Mouse (Mus musculus): ENCODE results near the gene Pde5a. TPM values are rescaled to one million over a fixed set of nuclear protein-coding genes. Genes with fewer than 3 reads are reported as not detected.

Gene Pde5a
- polyA plus RNA-seq, 1 experiment, result 4.5 TPM

- Histone ChIP-seq H3K4me2 (ENCODE audit: low read depth) (no peak overlapping the region), H3K36me3 (ENCODE audit: control insufficient read depth, insufficient read depth) (no peaks in the 10 kb centered on the region)
- TF ChIP-seq TCF3 (IDR thresholded peaks at IDR 0.05; ENCODE audit: insufficient read length, low read depth) (no peak), USF1 (IDR thresholded peaks at IDR 0.05; ENCODE audit: low read depth) (no peak)
Measured at GRCm38 (mm10) chr3:122789544-122789943, 60.8 kb downstream of the Pde5a start.

GRCm38 (mm10) chr3:122800050-122800449, 71.3 kb downstream of the Pde5a start:
- Histone ChIP-seq H3ac (ENCODE audit: control insufficient read depth, insufficient read length) (no peak overlapping the region), H3K79me2 (ENCODE audit: control insufficient read depth, insufficient read depth) (no peaks in the 10 kb centered on the region), H3K27me3 (ENCODE audit: control insufficient read depth, insufficient read depth, insufficient read length) (no peaks in the 10 kb centered on the region), H3K4me3 (no peak overlapping the region), H3K36me3 (ENCODE audit: control insufficient read depth, insufficient read depth) (peaks cover 11% of the 10 kb centered on the region), H3K4me2 (ENCODE audit: low read depth) (no peak overlapping the region)
- TF ChIP-seq TCF12 (IDR thresholded peaks at IDR 0.05; ENCODE audit: insufficient read depth, poor library complexity, severe bottlenecking) (no peak), CEBPB (IDR thresholded peaks at IDR 0.05; ENCODE audit: insufficient read depth, poor library complexity, severe bottlenecking) (no peak), USF1 (IDR thresholded peaks at IDR 0.05; ENCODE audit: low read depth) (no peak), REST (IDR thresholded peaks at IDR 0.05; ENCODE audit: insufficient read depth, insufficient read length) (no peak), E2F4 (IDR thresholded peaks at IDR 0.05; ENCODE audit: insufficient read depth) (no peak), TCF3 (IDR thresholded peaks at IDR 0.05; ENCODE audit: insufficient read length, low read depth) (no peak), POLR2A (IDR thresholded peaks at IDR 0.05; ENCODE audit: insufficient read length, low read depth) (no peak), MYOD1 (IDR thresholded peaks at IDR 0.05; ENCODE audit: control insufficient read depth in 1 of 3, insufficient read length in 2 of 3, low read depth in 2 of 3) (no peak), POLR2AphosphoS2 (IDR thresholded peaks at IDR 0.05; ENCODE audit: insufficient read length, low read depth) (no peak), SRF (IDR thresholded peaks at IDR 0.05; ENCODE audit: control insufficient read depth, insufficient read length, low read depth) (no peak), MAX (IDR thresholded peaks at IDR 0.05; ENCODE audit: low read depth) (no peak), MYOG (IDR thresholded peaks at IDR 0.05; ENCODE audit: control insufficient read depth in 1 of 3, insufficient read depth in 1 of 3, insufficient read length in 2 of 3, low read depth in 2 of 3) (no peak)

More at GRCm38 (mm10) chr3:122789544-122789943, 60.8 kb downstream of the Pde5a start:
- Histone ChIP-seq H3K4me3 (no peak overlapping the region), H3K27me3 (ENCODE audit: control insufficient read depth, insufficient read depth, insufficient read length) (no peaks in the 10 kb centered on the region), H3K79me2 (ENCODE audit: control insufficient read depth, insufficient read depth) (no peaks in the 10 kb centered on the region), H3ac (ENCODE audit: control insufficient read depth, insufficient read length) (no peak overlapping the region)

GRCm38 (mm10) chr3:122800553-122801435, 72.0 kb downstream of the Pde5a start:
- Histone ChIP-seq H3ac (ENCODE audit: control insufficient read depth, insufficient read length) (no peak overlapping the region), H3K4me3 (no peak overlapping the region)
- no peak for TF ChIP-seq TCF12 (IDR thresholded peaks at IDR 0.05; ENCODE audit: insufficient read depth, poor library complexity, severe bottlenecking)
- no peak for TF ChIP-seq POLR2AphosphoS2 (IDR thresholded peaks at IDR 0.05; ENCODE audit: insufficient read length, low read depth)

GRCm38 (mm10) chr3:122801436-122802221, 72.9 kb downstream of the Pde5a start:
- H3ac ChIP-seq (ENCODE audit: control insufficient read depth, insufficient read length), result no peak overlapping the region
- H3K27me3 ChIP-seq (ENCODE audit: control insufficient read depth, insufficient read depth, insufficient read length), result no peaks in the 10 kb centered on the region
- no peak overlapping the region for H3K4me3 ChIP-seq
- H3K4me2 ChIP-seq (ENCODE audit: low read depth), result no peak overlapping the region
- TF ChIP-seq POLR2A (IDR thresholded peaks at IDR 0.05; ENCODE audit: insufficient read length, low read depth) (no peak), MYOG (IDR thresholded peaks at IDR 0.05; ENCODE audit: control insufficient read depth in 1 of 3, insufficient read depth in 1 of 3, insufficient read length in 2 of 3, low read depth in 2 of 3) (no peak), TCF12 (IDR thresholded peaks at IDR 0.05; ENCODE audit: insufficient read depth, poor library complexity, severe bottlenecking) (no peak), CEBPB (IDR thresholded peaks at IDR 0.05; ENCODE audit: insufficient read depth, poor library complexity, severe bottlenecking) (no peak), MAX (IDR thresholded peaks at IDR 0.05; ENCODE audit: low read depth) (no peak), REST (IDR thresholded peaks at IDR 0.05; ENCODE audit: insufficient read depth, insufficient read length) (no peak), E2F4 (IDR thresholded peaks at IDR 0.05; ENCODE audit: insufficient read depth) (no peak), SRF (IDR thresholded peaks at IDR 0.05; ENCODE audit: control insufficient read depth, insufficient read length, low read depth) (no peak), MYOD1 (IDR thresholded peaks at IDR 0.05; ENCODE audit: control insufficient read depth in 1 of 3, insufficient read length in 2 of 3, low read depth in 2 of 3) (no peak), POLR2AphosphoS2 (IDR thresholded peaks at IDR 0.05; ENCODE audit: insufficient read length, low read depth) (no peak)
- peaks cover 8% of the 10 kb centered on the region for H3K36me3 ChIP-seq (ENCODE audit: control insufficient read depth, insufficient read depth)
- H3K79me2 ChIP-seq (ENCODE audit: control insufficient read depth, insufficient read depth), result no peaks in the 10 kb centered on the region

More at GRCm38 (mm10) chr3:122800553-122801435, 72.0 kb downstream of the Pde5a start:
- Histone ChIP-seq H3K36me3 (ENCODE audit: control insufficient read depth, insufficient read depth) (peaks cover 8% of the 10 kb centered on the region), H3K79me2 (ENCODE audit: control insufficient read depth, insufficient read depth) (no peaks in the 10 kb centered on the region), H3K4me2 (ENCODE audit: low read depth) (no peak overlapping the region), H3K27me3 (ENCODE audit: control insufficient read depth, insufficient read depth, insufficient read length) (no peaks in the 10 kb centered on the region)

- Histone ChIP-seq H3K4me2 (ENCODE audit: low read depth) (no peak overlapping the region), H3K27me3 (ENCODE audit: control insufficient read depth, insufficient read depth, insufficient read length) (no peaks in the 10 kb centered on the region), H3K79me2 (ENCODE audit: control insufficient read depth, insufficient read depth) (no peaks in the 10 kb centered on the region), H3K36me3 (ENCODE audit: control insufficient read depth, insufficient read depth) (peaks cover 4% of the 10 kb centered on the region), H3K4me3 (no peak overlapping the region), H3ac (ENCODE audit: control insufficient read depth, insufficient read length) (no peak overlapping the region)
- TF ChIP-seq SRF (IDR thresholded peaks at IDR 0.05; ENCODE audit: control insufficient read depth, insufficient read length, low read depth) (no peak), TCF3 (IDR thresholded peaks at IDR 0.05; ENCODE audit: insufficient read length, low read depth) (no peak), POLR2AphosphoS2 (IDR thresholded peaks at IDR 0.05; ENCODE audit: insufficient read length, low read depth) (no peak), E2F4 (IDR thresholded peaks at IDR 0.05; ENCODE audit: insufficient read depth) (no peak), MYOG (IDR thresholded peaks at IDR 0.05; ENCODE audit: control insufficient read depth in 1 of 3, insufficient read depth in 1 of 3, insufficient read length in 2 of 3, low read depth in 2 of 3) (no peak), CEBPB (IDR thresholded peaks at IDR 0.05; ENCODE audit: insufficient read depth, poor library complexity, severe bottlenecking) (no peak), USF1 (IDR thresholded peaks at IDR 0.05; ENCODE audit: low read depth) (no peak), POLR2A (IDR thresholded peaks at IDR 0.05; ENCODE audit: insufficient read length, low read depth) (no peak), MAX (IDR thresholded peaks at IDR 0.05; ENCODE audit: low read depth) (no peak), TCF12 (IDR thresholded peaks at IDR 0.05; ENCODE audit: insufficient read depth, poor library complexity, severe bottlenecking) (no peak), REST (IDR thresholded peaks at IDR 0.05; ENCODE audit: insufficient read depth, insufficient read length) (no peak)
Measured at GRCm38 (mm10) chr3:122807313-122807712, 78.6 kb downstream of the Pde5a start.
